In genomic region chr6:84020002-84020401, GRCm38 (mm10) we compare ENCODE assay signal across 9 mouse cellular contexts. TPM values are rescaled to one million over a fixed set of nuclear protein-coding genes. Genes with fewer than 3 reads are reported as not detected.
A peak's percentile ranks its signal among the peaks of the same experiment; 100 is the strongest.
DNase-seq lines count a peak whose midpoint lies in the region; ATAC-seq and TF ChIP-seq lines count a peak whose summit lies in the region.
"Had no signal": no experiment of that assay in that cellular context is flagged by ENCODE, and none has a peak within 500 bp of the region (broad histone marks: within the 10 kb centered on the region; RNA-seq: fewer than 3 reads in every experiment).

No protein-coding gene starts in this region.

- H3K4me3 ChIP-seq in hindbrain, postnatal 0 days (ENCODE audit: low read length), result no peak overlapping the region
- no peak overlapping the region for H3K4me3 ChIP-seq in hindbrain, embryonic 16.5 days (ENCODE audit: low read length)
- peak overlapping the region; percentile 43; the same call in 1 of the 2 replicates for H3K4me3 ChIP-seq in embryonic facial prominence, embryonic 13.5 days
- peak overlapping the region; percentile 36; the same call in 1 of the 2 replicates for H3K4me3 ChIP-seq in intestine, embryonic 14.5 days (ENCODE audit: low read depth, low read length)
- peak overlapping the region; percentile 41 for H3K4me3 ChIP-seq in limb, embryonic 15.5 days
- H3K4me3 ChIP-seq in forebrain, embryonic 14.5 days (ENCODE audit: low read depth, low read length), result no peak overlapping the region

- WGBS in hindbrain, postnatal 0 days, result 75% methylated on average over 4 of the region's 4 CpGs
- 77% methylated on average over 4 of the region's 4 CpGs for WGBS in hindbrain, embryonic 16.5 days
- WGBS in embryonic facial prominence, embryonic 13.5 days, result 80% methylated on average over 4 of the region's 4 CpGs
- WGBS in intestine, embryonic 14.5 days, result 66% methylated on average over 4 of the region's 4 CpGs
- WGBS in limb, embryonic 15.5 days, result 82% methylated on average over 4 of the region's 4 CpGs
- WGBS in forebrain, embryonic 14.5 days, result 76% methylated on average over 4 of the region's 4 CpGs

- no peaks in the 10 kb centered on the region for H3K9me3 ChIP-seq in hindbrain, postnatal 0 days (ENCODE audit: low read length)
- no peaks in the 10 kb centered on the region for H3K9me3 ChIP-seq in hindbrain, embryonic 16.5 days (ENCODE audit: control insufficient read depth, low read length)
- H3K9me3 ChIP-seq in embryonic facial prominence, embryonic 13.5 days, result peaks cover 4% of the 10 kb centered on the region; the same call in 1 of the 2 replicates
- no peaks in the 10 kb centered on the region for H3K9me3 ChIP-seq in intestine, embryonic 14.5 days (ENCODE audit: control insufficient read depth, low read length)
- no peaks in the 10 kb centered on the region for H3K9me3 ChIP-seq in limb, embryonic 15.5 days
- no peaks in the 10 kb centered on the region for H3K9me3 ChIP-seq in forebrain, embryonic 14.5 days (replicated peaks; ENCODE audit: control insufficient read depth, low read length)

- H3K9ac ChIP-seq in hindbrain, postnatal 0 days (replicated peaks; ENCODE audit: low read length), result no peak overlapping the region
- no peak overlapping the region for H3K9ac ChIP-seq in hindbrain, embryonic 16.5 days (ENCODE audit: low read depth, low read length)
- no peak overlapping the region for H3K9ac ChIP-seq in embryonic facial prominence, embryonic 13.5 days
- no peak overlapping the region for H3K9ac ChIP-seq in intestine, embryonic 14.5 days (ENCODE audit: low read length)
- no peak overlapping the region for H3K9ac ChIP-seq in limb, embryonic 15.5 days
- no peak overlapping the region for H3K9ac ChIP-seq in forebrain, embryonic 14.5 days (ENCODE audit: low read length)
- H3K9ac ChIP-seq: liver, embryonic 14.5 days had no signal

- no peak overlapping the region for H3K27ac ChIP-seq in hindbrain, postnatal 0 days
- H3K27ac ChIP-seq in hindbrain, embryonic 16.5 days (ENCODE audit: low read depth, low read length), result no peak overlapping the region
- no peak overlapping the region for H3K27ac ChIP-seq in embryonic facial prominence, embryonic 13.5 days
- no peak overlapping the region for H3K27ac ChIP-seq in intestine, embryonic 14.5 days (ENCODE audit: low read depth)
- no peak overlapping the region for H3K27ac ChIP-seq in limb, embryonic 15.5 days
- H3K27ac ChIP-seq in forebrain, embryonic 14.5 days (ENCODE audit: low read depth, low read length), result no peak overlapping the region
- H3K27ac ChIP-seq: liver, embryonic 14.5 days had no signal

- TF ChIP-seq CTCF in hindbrain, postnatal 0 days (IDR thresholded peaks at IDR 0.05; ENCODE audit: low read depth), result no peak

- DNase-seq in hindbrain, postnatal 0 days (ENCODE audit: low spot score), result no peak
- DNase-seq in intestine, embryonic 14.5 days (ENCODE audit: low spot score), result no peak
- DNase-seq in forebrain, embryonic 14.5 days (ENCODE audit: low spot score), result no peak
- DNase-seq in right cerebral cortex, postnatal 25 days, result no peak
- DNase-seq in frontal cortex, postnatal 36 days (ENCODE audit: low spot score in 2 of 2), result no peak

- peaks cover 4% of the 10 kb centered on the region; the same call in 1 of the 2 replicates for H3K4me1 ChIP-seq in hindbrain, postnatal 0 days (ENCODE audit: insufficient read depth, low read length)
- peaks cover 8% of the 10 kb centered on the region for H3K4me1 ChIP-seq in hindbrain, embryonic 16.5 days (ENCODE audit: control insufficient read depth, insufficient read depth, low read depth, low read length)
- H3K4me1 ChIP-seq in embryonic facial prominence, embryonic 13.5 days, result peaks cover 15% of the 10 kb centered on the region
- H3K4me1 ChIP-seq in intestine, embryonic 14.5 days (replicated peaks; ENCODE audit: control insufficient read depth, insufficient read depth, low read length), result peaks cover 8% of the 10 kb centered on the region; the same call in 1 of the 2 replicates
- H3K4me1 ChIP-seq in limb, embryonic 15.5 days, result peaks cover 12% of the 10 kb centered on the region
- H3K4me1 ChIP-seq in forebrain, embryonic 14.5 days (ENCODE audit: control insufficient read depth, insufficient read depth, low read length), result no peaks in the 10 kb centered on the region; the same call in 1 of the 2 replicates

- H3K36me3 ChIP-seq in hindbrain, postnatal 0 days (ENCODE audit: insufficient read depth, low read length), result no peaks in the 10 kb centered on the region
- H3K36me3 ChIP-seq in hindbrain, embryonic 16.5 days (ENCODE audit: control insufficient read depth, insufficient read depth, low read length), result no peaks in the 10 kb centered on the region
- H3K36me3 ChIP-seq in embryonic facial prominence, embryonic 13.5 days, result no peaks in the 10 kb centered on the region
- no peaks in the 10 kb centered on the region for H3K36me3 ChIP-seq in intestine, embryonic 14.5 days (ENCODE audit: control insufficient read depth, insufficient read depth, low read length)
- no peaks in the 10 kb centered on the region for H3K36me3 ChIP-seq in limb, embryonic 15.5 days
- no peaks in the 10 kb centered on the region for H3K36me3 ChIP-seq in forebrain, embryonic 14.5 days (ENCODE audit: control insufficient read depth, insufficient read depth, low read length)

- H3K4me2 ChIP-seq in hindbrain, postnatal 0 days (ENCODE audit: low read depth, low read length), result 0 out of 2 replicates have a peak overlapping the region, but pooled peaks have one; percentile 21
- no peak overlapping the region for H3K4me2 ChIP-seq in hindbrain, embryonic 16.5 days (ENCODE audit: low read length)
- peak overlapping the region; percentile 81; the same call in 1 of the 2 replicates for H3K4me2 ChIP-seq in embryonic facial prominence, embryonic 13.5 days
- H3K4me2 ChIP-seq in intestine, embryonic 14.5 days (ENCODE audit: low read length), result no peak overlapping the region; the same call in 1 of the 2 replicates
- 0 out of 2 replicates have a peak overlapping the region, but pooled peaks have one; percentile 7 for H3K4me2 ChIP-seq in limb, embryonic 15.5 days
- H3K4me2 ChIP-seq in forebrain, embryonic 14.5 days (ENCODE audit: low read length), result no peak overlapping the region

- ATAC-seq in hindbrain, postnatal 0 days, result no peak
- ATAC-seq in hindbrain, embryonic 16.5 days, result no peak
- ATAC-seq in embryonic facial prominence, embryonic 13.5 days (ENCODE audit: insufficient number of reproducible peaks, insufficient read depth, low FRiP score, low TSS enrichment, low read depth), result no peak
- no peak for ATAC-seq in intestine, embryonic 14.5 days (replicated peaks; ENCODE audit: low FRiP score, low TSS enrichment, low read depth)
- no peak for ATAC-seq in limb, embryonic 15.5 days (ENCODE audit: insufficient number of reproducible peaks, low FRiP score, low TSS enrichment, low read depth)
- ATAC-seq in forebrain, embryonic 14.5 days, result no peak

- H3K27me3 ChIP-seq in hindbrain, postnatal 0 days (ENCODE audit: insufficient read depth, low read length), result peaks cover 6% of the 10 kb centered on the region; the same call in 1 of the 2 replicates
- H3K27me3 ChIP-seq in hindbrain, embryonic 16.5 days (replicated peaks; ENCODE audit: control insufficient read depth, insufficient read depth, low read length), result peaks cover 4% of the 10 kb centered on the region; the same call in 1 of the 2 replicates
- peaks cover 36% of the 10 kb centered on the region for H3K27me3 ChIP-seq in embryonic facial prominence, embryonic 13.5 days
- H3K27me3 ChIP-seq in intestine, embryonic 14.5 days (replicated peaks; ENCODE audit: control insufficient read depth, insufficient read depth, low read length), result 0 out of 2 replicates have a peak, but pooled peaks cover 13% of the 10 kb centered on the region
- H3K27me3 ChIP-seq in limb, embryonic 15.5 days, result peaks cover 21% of the 10 kb centered on the region
- H3K27me3 ChIP-seq in forebrain, embryonic 14.5 days (replicated peaks; ENCODE audit: control insufficient read depth, insufficient read depth, low read length), result no peaks in the 10 kb centered on the region; the same call in 1 of the 2 replicates

RNA-seq across cellular contexts. Expression of gene Dysf, which starts 11.6 kb away (rescaled TPM):
- total RNA-seq in hindbrain, postnatal 0 days (2014; rRNA removed), result 1.9 and 2.4 TPM in 2 replicates
- 1.6 and 2.0 TPM in 2 replicates for polyA plus RNA-seq in hindbrain, postnatal 0 days (2015; fragmentation: Nextera tagmentation; extraction: Ambion mirVana)
- polyA plus RNA-seq in hindbrain, embryonic 16.5 days (2015; fragmentation: Nextera tagmentation; extraction: Ambion mirVana), result 2.1 and 2.5 TPM in 2 replicates
- polyA plus RNA-seq in embryonic facial prominence, embryonic 13.5 days (2015; fragmentation: Nextera tagmentation; extraction: Ambion mirVana), result 8.7 and 10.8 TPM in 2 replicates
- 10.8 and 11.1 TPM in 2 replicates for polyA plus RNA-seq in intestine, embryonic 14.5 days (2014; fragmentation: Nextera tagmentation; extraction: Ambion mirVana)
- polyA plus RNA-seq in limb, embryonic 15.5 days (2015; fragmentation: Nextera tagmentation; extraction: Ambion mirVana), result 11.0 and 13.4 TPM in 2 replicates
- polyA plus RNA-seq in forebrain, embryonic 14.5 days (2014; fragmentation: Nextera tagmentation; extraction: Ambion mirVana), result 1.2 and 1.4 TPM in 2 replicates

Comparison
In these comparisons a context has a peak if more than half of its experiments do, and no peak if none do; other contexts are left out.
1. H3K4me2 ChIP-seq: peak in hindbrain, postnatal 0 days (single experiment), embryonic facial prominence, embryonic 13.5 days (single experiment) and limb, embryonic 15.5 days (single experiment); none in hindbrain, embryonic 16.5 days (single experiment), intestine, embryonic 14.5 days (single experiment) and forebrain, embryonic 14.5 days (single experiment).
2. H3K4me3 ChIP-seq: peak in embryonic facial prominence, embryonic 13.5 days (single experiment), intestine, embryonic 14.5 days (single experiment) and limb, embryonic 15.5 days (single experiment); none in hindbrain, postnatal 0 days (single experiment), hindbrain, embryonic 16.5 days (single experiment) and forebrain, embryonic 14.5 days (single experiment).